Mouse (Mus musculus): ENCODE results near the gene Rab3a. TPM values are rescaled to one million over a fixed set of nuclear protein-coding genes. Genes with fewer than 3 reads are reported as not detected.

Gene Rab3a
- polyA plus RNA-seq, 1 experiment from 2014 or later, result 180 TPM

- H3K27me3 ChIP-seq, result peaks cover 85% of the 10 kb centered on the region
- peak overlapping the region; percentile 31 for H3K4me3 ChIP-seq
- ATAC-seq, result peak; percentile 46; the same call in 1 of the 2 replicates
Measured at GRCm38 (mm10) chr8:70743656-70744590, 10.6 kb upstream of the Rab3a start.

GRCm38 (mm10) chr8:70744806-70745205 lies 9.7 kb upstream of the Rab3a start:
- Histone ChIP-seq H3K4me2 (no peak overlapping the region; the same call in 1 of the 2 replicates), H3K36me3 (ENCODE audit: poor library complexity, severe bottlenecking) (no peaks in the 10 kb centered on the region), H3K4me1 (peaks cover 16% of the 10 kb centered on the region), H3K9ac (no peak overlapping the region), H3K27ac (no peak overlapping the region), H3K4me3 (no peak overlapping the region), H3K9me3 (replicated peaks) (no peaks in the 10 kb centered on the region), H3K27me3 (peaks cover 88% of the 10 kb centered on the region)
- ATAC-seq, result no peak
- WGBS, result 62% methylated on average over 11 of the region's 11 CpGs

More at GRCm38 (mm10) chr8:70743656-70744590, 10.6 kb upstream of the Rab3a start:
- Histone ChIP-seq H3K4me2 (peak overlapping the region; percentile 57), H3K9me3 (replicated peaks) (no peaks in the 10 kb centered on the region), H3K9ac (peak overlapping the region; percentile 51), H3K36me3 (ENCODE audit: poor library complexity, severe bottlenecking) (no peaks in the 10 kb centered on the region), H3K27ac (no peak overlapping the region), H3K4me1 (peaks cover 16% of the 10 kb centered on the region)
- WGBS, result 5% methylated on average over 48 of the region's 48 CpGs

GRCm38 (mm10) chr8:70745691-70746220 lies 8.7 kb upstream of the Rab3a start:
- H3K9me3 ChIP-seq (replicated peaks), result no peaks in the 10 kb centered on the region
- no peak overlapping the region for H3K27ac ChIP-seq
- no peak overlapping the region for H3K4me3 ChIP-seq
- WGBS, result 59% methylated on average over 19 of the region's 19 CpGs
- H3K36me3 ChIP-seq (ENCODE audit: poor library complexity, severe bottlenecking), result no peaks in the 10 kb centered on the region
- ATAC-seq, result no peak
- H3K9ac ChIP-seq, result no peak overlapping the region
- H3K27me3 ChIP-seq, result peaks cover 83% of the 10 kb centered on the region
- no peak overlapping the region for H3K4me2 ChIP-seq
- H3K4me1 ChIP-seq, result peaks cover 16% of the 10 kb centered on the region

GRCm38 (mm10) chr8:70746676-70747075 lies 7.8 kb upstream of the Rab3a start:
- no peak for ATAC-seq

GRCm38 (mm10) chr8:70747211-70747890 lies 7.1 kb upstream of the Rab3a start:
- peaks cover 67% of the 10 kb centered on the region for H3K27me3 ChIP-seq
- H3K9me3 ChIP-seq (replicated peaks), result no peaks in the 10 kb centered on the region
- H3K4me1 ChIP-seq, result peaks cover 16% of the 10 kb centered on the region
- H3K9ac ChIP-seq, result 0 out of 2 replicates have a peak overlapping the region, but pooled peaks have one; percentile 21
- no peak overlapping the region for H3K4me3 ChIP-seq
- H3K36me3 ChIP-seq (ENCODE audit: poor library complexity, severe bottlenecking), result no peaks in the 10 kb centered on the region
- no peak overlapping the region for H3K4me2 ChIP-seq
- H3K27ac ChIP-seq, result no peak overlapping the region
- WGBS, result 87% methylated on average over 18 of the region's 18 CpGs
- no peak for ATAC-seq

More at GRCm38 (mm10) chr8:70746676-70747075, 7.8 kb upstream of the Rab3a start:
- Histone ChIP-seq H3K27ac (no peak overlapping the region), H3K4me3 (no peak overlapping the region), H3K9me3 (replicated peaks) (no peaks in the 10 kb centered on the region), H3K4me1 (peaks cover 16% of the 10 kb centered on the region), H3K27me3 (peaks cover 74% of the 10 kb centered on the region), H3K36me3 (ENCODE audit: poor library complexity, severe bottlenecking) (no peaks in the 10 kb centered on the region), H3K9ac (0 out of 2 replicates have a peak overlapping the region, but pooled peaks have one; percentile 21), H3K4me2 (no peak overlapping the region)
- 75% methylated on average over 9 of the region's 9 CpGs for WGBS

GRCm38 (mm10) chr8:70748246-70749096 lies 6.0 kb upstream of the Rab3a start:
- Histone ChIP-seq H3K9me3 (replicated peaks) (no peaks in the 10 kb centered on the region), H3K36me3 (ENCODE audit: poor library complexity, severe bottlenecking) (no peaks in the 10 kb centered on the region), H3K9ac (no peak overlapping the region), H3K27ac (no peak overlapping the region), H3K4me2 (no peak overlapping the region), H3K4me3 (no peak overlapping the region), H3K27me3 (peaks cover 56% of the 10 kb centered on the region), H3K4me1 (peaks cover 10% of the 10 kb centered on the region)
- ATAC-seq, result no peak
- WGBS, result 90% methylated on average over 23 of the region's 23 CpGs

GRCm38 (mm10) chr8:70749097-70749674 lies 5.3 kb upstream of the Rab3a start:
- H3K4me1 ChIP-seq, result peaks cover 3% of the 10 kb centered on the region
- peaks cover 49% of the 10 kb centered on the region for H3K27me3 ChIP-seq
- no peak for ATAC-seq
- no peak overlapping the region for H3K4me2 ChIP-seq
- H3K27ac ChIP-seq, result no peak overlapping the region
- no peak overlapping the region for H3K9ac ChIP-seq
- 82% methylated on average over 19 of the region's 19 CpGs for WGBS
- H3K4me3 ChIP-seq, result no peak overlapping the region
- no peaks in the 10 kb centered on the region for H3K9me3 ChIP-seq (replicated peaks)
- no peaks in the 10 kb centered on the region for H3K36me3 ChIP-seq (ENCODE audit: poor library complexity, severe bottlenecking)

GRCm38 (mm10) chr8:70750128-70750680 lies 4.3 kb upstream of the Rab3a start:
- Histone ChIP-seq H3K9me3 (replicated peaks) (no peaks in the 10 kb centered on the region), H3K9ac (no peak overlapping the region), H3K4me3 (no peak overlapping the region), H3K27me3 (peaks cover 39% of the 10 kb centered on the region), H3K4me2 (no peak overlapping the region), H3K4me1 (peaks cover 4% of the 10 kb centered on the region), H3K27ac (no peak overlapping the region), H3K36me3 (ENCODE audit: poor library complexity, severe bottlenecking) (no peaks in the 10 kb centered on the region)
- no peak for ATAC-seq
- 89% methylated on average over 13 of the region's 13 CpGs for WGBS

GRCm38 (mm10) chr8:70752000-70752764 lies 2.3 kb upstream of the Rab3a start:
- no peak overlapping the region for H3K4me3 ChIP-seq
- no peak for ATAC-seq
- no peaks in the 10 kb centered on the region for H3K9me3 ChIP-seq (replicated peaks)
- H3K9ac ChIP-seq, result no peak overlapping the region
- H3K27ac ChIP-seq, result no peak overlapping the region
- H3K4me1 ChIP-seq, result peaks cover 23% of the 10 kb centered on the region
- WGBS, result 45% methylated on average over 11 of the region's 11 CpGs
- H3K36me3 ChIP-seq (ENCODE audit: poor library complexity, severe bottlenecking), result peaks cover 12% of the 10 kb centered on the region
- H3K27me3 ChIP-seq, result peaks cover 19% of the 10 kb centered on the region
- H3K4me2 ChIP-seq, result no peak overlapping the region

GRCm38 (mm10) chr8:70753151-70753550 lies 1.3 kb upstream of the Rab3a start:
- no peak overlapping the region for H3K4me3 ChIP-seq
- no peak overlapping the region for H3K27ac ChIP-seq

More at GRCm38 (mm10) chr8:70753151-70753550, 1.3 kb upstream of the Rab3a start:
- H3K9me3 ChIP-seq (replicated peaks), result no peaks in the 10 kb centered on the region
- H3K4me2 ChIP-seq, result no peak overlapping the region
- ATAC-seq, result no peak
- peaks cover 31% of the 10 kb centered on the region for H3K4me1 ChIP-seq
- H3K9ac ChIP-seq, result no peak overlapping the region
- peaks cover 9% of the 10 kb centered on the region; the same call in 1 of the 2 replicates for H3K27me3 ChIP-seq
- H3K36me3 ChIP-seq (ENCODE audit: poor library complexity, severe bottlenecking), result peaks cover 21% of the 10 kb centered on the region
- WGBS, result 43% methylated on average over 21 of the region's 21 CpGs

All from forebrain, embryonic 13.5 days (tissue).